Mouse (Mus musculus): ENCODE data around the gene Arih1.

DNA sequence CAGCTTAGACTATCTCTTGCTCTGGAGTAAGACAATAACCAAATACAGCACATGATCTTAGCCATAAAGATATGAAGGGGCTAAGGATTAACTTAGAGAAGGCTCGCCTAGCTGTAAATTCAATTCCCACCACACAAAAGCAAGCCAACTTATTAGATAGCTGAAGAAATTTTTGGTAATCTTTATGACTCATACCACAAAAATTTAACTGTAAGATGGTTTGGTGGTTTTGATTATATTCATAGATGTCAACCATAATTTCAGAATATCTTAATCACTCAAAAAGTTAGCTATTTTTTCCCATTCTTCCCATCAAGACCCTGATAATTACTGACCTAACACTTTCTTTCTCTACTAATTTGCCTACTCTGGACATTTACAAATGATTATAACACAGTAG lies 17.0 kb downstream of the Arih1 start:
- TF ChIP-seq CTCF (IDR thresholded peaks at IDR 0.05) (no peak), EP300 (IDR thresholded peaks at IDR 0.05) (no peak)
